Mouse (Mus musculus) stomach, embryonic 16.5 days (tissue): ENCODE measurements around the gene Cpm. TPM values are rescaled to one million over a fixed set of nuclear protein-coding genes. Genes with fewer than 3 reads are reported as not detected.
A peak's percentile ranks its signal among the peaks of the same experiment; 100 is the strongest.

Experiments used
- ATAC-seq: fragments of 200-750 bp; cut with Nextera tagmentation; 2 replicates; pipeline ENCODE4 v1.8.0; 2017; ENCODE audit warnings: moderate number of reproducible peaks, moderate TSS enrichment; ENCODE audit not compliant: insufficient read depth, low FRiP score
- H3K27ac ChIP-seq: fragments of 300-500 bp; sonication (generic); 2 replicates; pipeline ENCODE4 v1.5.1; 2014; ENCODE audit warnings: low read length
- H3K27me3 ChIP-seq: fragments of 300-500 bp; sonication (generic); 2 replicates; pipeline ENCODE4 v1.6.1; 2014; ENCODE audit warnings: low read length, control low read depth, mixed read lengths; ENCODE audit not compliant: control insufficient read depth, insufficient read depth
- H3K36me3 ChIP-seq: fragments of 300-500 bp; sonication (generic); 2 replicates; pipeline ENCODE4 v1.6.1; 2014; ENCODE audit warnings: low read length; ENCODE audit not compliant: control insufficient read depth, insufficient read depth
- H3K4me1 ChIP-seq: fragments of 300-500 bp; sonication (generic); 2 replicates; pipeline ENCODE4 v1.6.1; 2014; ENCODE audit warnings: low read length, control low read depth, mixed read lengths; ENCODE audit not compliant: control insufficient read depth, insufficient read depth
- H3K4me2 ChIP-seq: fragments of 300-500 bp; sonication (generic); 2 replicates; pipeline ENCODE4 v1.6.1; 2014; ENCODE audit warnings: low read depth, low read length, mixed read lengths
- H3K4me3 ChIP-seq: fragments of 300-500 bp; sonication (generic); replicated peaks from 2 replicates; pipeline ENCODE4 v1.5.1; 2014; ENCODE audit warnings: mild to moderate bottlenecking, low read length
- H3K9ac ChIP-seq: fragments of 300-500 bp; sonication (generic); 2 replicates; pipeline ENCODE4 v1.6.1; 2014; ENCODE audit warnings: low read length
- H3K9me3 ChIP-seq: fragments of 300-500 bp; sonication (generic); replicated peaks from 2 replicates; pipeline ENCODE4 v1.6.1; 2016; ENCODE audit warnings: low read length, control low read depth; ENCODE audit not compliant: control insufficient read depth
- WGBS: fragments of 180-500 bp; shearing (Covaris S2); extraction: QIAGEN DNeasy Blood & Tissue Kit; methylation state at CpG from one replicate; pipeline ENCODE4 v1.1.7; 2014; 5-methylcytosine and 5-hydroxymethylcytosine counted together
- polyA plus RNA-seq: library from polyadenylated mRNA; unstranded; fragments of >200 nt; fragmentation: Nextera tagmentation; extraction: Ambion mirVana; gene quantifications from 2 replicates; pipeline ENCODE4 v1.2.1, GENCODE M21; 2015

The Cpm gene
- polyA plus RNA-seq, 1 experiment from 2014 or later, result 74.0 TPM

DNA sequence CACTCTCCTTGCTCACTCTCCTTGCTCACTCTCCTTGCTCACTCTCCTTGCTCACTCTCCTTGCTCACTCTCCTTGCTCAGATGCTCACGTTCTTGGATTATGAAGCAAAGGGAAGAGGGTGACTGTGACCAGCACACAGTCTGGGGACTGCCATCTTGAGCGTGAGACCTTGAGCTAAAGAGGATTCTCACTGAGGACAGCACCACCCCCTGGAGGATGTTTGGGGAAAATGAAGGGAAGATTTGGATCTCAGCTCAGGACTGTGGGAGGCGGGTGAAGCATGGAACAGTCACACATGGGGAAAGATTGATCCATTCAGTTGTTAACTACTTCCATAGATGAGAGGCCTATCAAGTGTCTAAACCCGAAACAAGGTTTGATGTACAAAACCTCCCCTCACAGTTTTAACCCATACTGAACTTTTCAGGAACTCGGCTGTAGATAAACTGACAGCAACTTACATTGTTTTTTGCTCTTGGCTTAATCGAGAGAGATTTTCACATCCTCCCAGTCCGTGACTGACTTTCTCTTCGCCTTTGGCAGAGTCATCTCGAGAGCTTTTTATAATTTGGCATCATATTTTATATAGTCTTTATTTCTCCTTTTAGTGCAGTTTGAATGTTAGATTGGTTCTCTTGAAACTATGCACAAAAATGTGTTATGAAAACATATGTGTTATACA, 7.9 kb downstream of the Cpm start:
- Histone ChIP-seq H3K4me2 (no peak overlapping the region), H3K9me3 (no peaks in the 10 kb centered on the region), H3K27me3 (no peaks in the 10 kb centered on the region), H3K36me3 (peaks cover 7% of the 10 kb centered on the region), H3K4me3 (no peak overlapping the region), H3K4me1 (0 out of 2 replicates have a peak, but pooled peaks cover 4% of the 10 kb centered on the region), H3K9ac (no peak overlapping the region), H3K27ac (no peak overlapping the region)
- 68% methylated on average over 9 of the region's 9 CpGs for WGBS
- ATAC-seq, result no peak

DNA sequence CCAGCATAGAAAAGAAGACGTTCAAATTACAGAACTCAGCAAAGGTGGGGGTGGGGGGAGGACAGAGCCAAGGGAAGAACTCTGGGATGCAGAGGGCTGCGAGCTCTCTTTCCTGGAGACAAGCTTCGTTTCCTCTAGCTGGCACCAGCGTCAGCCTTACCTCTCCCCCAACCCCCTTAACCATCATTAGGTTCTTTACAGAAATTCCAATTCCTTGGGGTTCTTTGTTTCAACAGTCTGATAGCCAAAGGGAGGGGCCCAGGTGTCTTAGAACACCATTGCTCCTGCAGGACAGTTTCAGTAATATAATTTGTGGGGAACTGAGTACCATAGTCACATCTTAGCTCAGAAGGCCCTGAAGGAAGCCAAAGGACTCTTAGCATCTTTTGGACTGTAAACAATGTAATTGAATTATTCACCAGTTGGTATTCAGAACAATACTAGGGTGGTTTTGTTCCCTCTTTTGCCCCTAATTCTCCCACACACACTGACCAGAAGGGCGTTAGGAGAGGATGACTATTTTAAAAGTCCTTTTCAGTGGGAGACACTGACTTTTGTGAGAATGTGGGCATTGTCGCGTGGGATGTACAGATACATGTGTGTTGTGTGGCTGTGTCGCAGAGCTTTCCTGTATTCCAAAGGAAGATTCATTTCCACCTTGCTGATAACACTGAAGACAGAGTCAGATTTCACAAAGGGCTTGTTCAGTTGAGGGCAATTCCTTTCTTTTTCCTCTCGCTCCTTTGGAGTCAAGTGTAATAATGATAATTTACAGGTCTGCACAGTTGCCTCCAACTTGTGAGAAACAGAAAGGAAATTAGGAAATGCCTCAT, 8.7 kb downstream of the Cpm start:
- Histone ChIP-seq H3K27me3 (no peaks in the 10 kb centered on the region), H3K4me2 (no peak overlapping the region), H3K27ac (no peak overlapping the region), H3K4me1 (0 out of 2 replicates have a peak, but pooled peaks cover 4% of the 10 kb centered on the region), H3K4me3 (no peak overlapping the region), H3K36me3 (peaks cover 7% of the 10 kb centered on the region), H3K9me3 (no peaks in the 10 kb centered on the region), H3K9ac (no peak overlapping the region)
- WGBS, result 75% methylated on average over 9 of the region's 9 CpGs
- ATAC-seq, result no peak

DNA sequence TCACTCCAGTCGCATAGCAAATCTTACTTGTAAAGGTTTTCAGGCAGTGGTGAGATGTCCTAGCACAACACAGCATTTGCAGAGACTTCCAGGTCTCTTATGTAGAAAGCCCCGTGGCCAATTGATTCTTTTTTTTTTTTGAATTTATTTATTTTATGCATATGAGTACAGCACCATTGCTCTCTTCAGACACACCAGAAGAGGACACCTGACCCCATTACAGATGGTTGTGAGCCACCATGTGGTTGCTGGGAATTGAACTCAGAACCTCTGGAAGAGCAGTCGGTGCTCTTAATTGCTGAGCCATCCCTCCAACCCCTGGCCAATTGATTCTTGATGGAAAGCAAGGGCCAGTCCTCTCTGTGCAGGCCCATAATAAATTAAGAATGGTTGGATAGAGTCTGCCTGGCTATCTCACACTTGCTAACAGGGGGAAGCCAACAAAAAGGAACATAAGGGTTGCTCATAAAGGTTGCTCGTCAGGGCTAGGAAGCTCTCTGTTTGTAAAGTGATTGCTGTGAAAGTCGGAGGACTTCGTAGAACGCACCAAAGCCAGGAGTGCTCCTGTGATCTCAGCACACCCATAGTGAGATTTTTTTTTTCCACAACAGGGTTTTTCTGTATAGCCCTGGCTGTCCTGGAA, 9.4 kb downstream of the Cpm start:
- Histone ChIP-seq H3K36me3 (peaks cover 7% of the 10 kb centered on the region), H3K9ac (no peak overlapping the region), H3K9me3 (no peaks in the 10 kb centered on the region), H3K27ac (no peak overlapping the region), H3K27me3 (no peaks in the 10 kb centered on the region), H3K4me3 (no peak overlapping the region), H3K4me1 (0 out of 2 replicates have a peak, but pooled peaks cover 4% of the 10 kb centered on the region), H3K4me2 (no peak overlapping the region)
- no peak for ATAC-seq
- 88% methylated on average over 7 of the region's 7 CpGs for WGBS

DNA sequence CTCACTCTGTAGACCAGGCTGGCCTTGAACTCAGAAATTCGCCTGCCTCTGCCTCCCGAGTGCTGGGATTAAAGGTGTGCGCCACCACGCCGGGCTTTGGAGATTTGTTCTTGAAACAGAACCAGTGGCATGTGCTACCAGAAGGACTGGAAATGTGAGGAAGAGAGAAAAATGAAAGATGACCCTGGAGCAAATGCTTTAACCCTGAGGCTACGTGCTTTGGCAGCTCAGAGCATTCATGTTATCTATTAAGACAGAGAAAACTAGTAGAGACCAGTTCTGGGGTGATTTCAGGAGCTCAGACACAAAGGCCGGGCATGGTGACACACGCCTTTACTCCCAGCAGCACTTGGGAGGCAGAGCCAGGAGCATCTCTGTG, 9.9 kb downstream of the Cpm start:
- no peak for ATAC-seq
- WGBS, result 83% methylated on average over 8 of the region's 8 CpGs
- H3K9ac ChIP-seq, result no peak overlapping the region

DNA sequence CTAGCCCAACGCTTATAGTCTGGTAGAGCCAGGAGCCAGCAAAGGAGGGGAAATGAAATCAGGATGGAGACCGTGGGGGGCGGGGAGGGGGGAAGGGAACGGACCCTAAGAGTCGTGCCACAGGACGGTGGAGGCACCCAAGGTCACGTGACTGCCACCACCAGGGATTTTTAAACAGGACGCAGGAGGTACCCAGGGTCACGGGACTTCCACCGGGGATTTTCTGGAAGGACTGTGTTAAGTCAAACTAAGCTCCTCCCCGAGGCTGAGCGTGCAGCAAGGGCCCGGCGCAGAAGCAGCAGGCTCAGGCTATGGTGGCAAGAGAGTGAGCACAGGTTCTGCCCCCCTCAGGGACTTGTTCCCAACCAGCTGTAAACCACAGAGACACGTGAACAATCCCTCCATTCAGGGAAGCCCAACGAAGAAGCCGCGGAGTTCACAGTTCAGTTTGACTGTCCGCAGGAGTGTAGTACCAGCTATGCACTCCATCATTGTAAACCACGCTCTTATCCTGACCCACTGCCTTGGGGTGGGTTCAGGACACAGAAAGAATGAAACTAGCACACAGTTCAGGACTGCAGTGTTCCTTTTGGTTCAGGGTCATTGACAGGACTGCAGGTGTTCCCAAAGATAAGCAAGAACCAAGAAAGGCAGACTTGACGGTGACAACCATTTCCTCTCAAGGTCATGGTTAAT, 10.7 kb downstream of the Cpm start:
- H3K4me1 ChIP-seq, result peaks cover 7% of the 10 kb centered on the region; the same call in 1 of the 2 replicates
- H3K36me3 ChIP-seq, result 0 out of 2 replicates have a peak, but pooled peaks cover 2% of the 10 kb centered on the region
- WGBS, result 59% methylated on average over 21 of the region's 21 CpGs
- ATAC-seq, result peak; percentile 25; the same call in 1 of the 2 replicates
- H3K27me3 ChIP-seq, result no peaks in the 10 kb centered on the region
- H3K9ac ChIP-seq, result no peak overlapping the region
- H3K4me2 ChIP-seq, result peak overlapping the region; percentile 16; the same call in 1 of the 2 replicates
- H3K4me3 ChIP-seq, result no peak overlapping the region
- no peaks in the 10 kb centered on the region for H3K9me3 ChIP-seq
- no peak overlapping the region for H3K27ac ChIP-seq

More for the DNA sequence above, 9.9 kb downstream of the Cpm start:
- Histone ChIP-seq H3K4me3 (no peak overlapping the region), H3K36me3 (0 out of 2 replicates have a peak, but pooled peaks cover 2% of the 10 kb centered on the region), H3K27ac (no peak overlapping the region), H3K4me1 (0 out of 2 replicates have a peak, but pooled peaks cover 4% of the 10 kb centered on the region), H3K27me3 (no peaks in the 10 kb centered on the region), H3K9me3 (no peaks in the 10 kb centered on the region), H3K4me2 (no peak overlapping the region)

DNA sequence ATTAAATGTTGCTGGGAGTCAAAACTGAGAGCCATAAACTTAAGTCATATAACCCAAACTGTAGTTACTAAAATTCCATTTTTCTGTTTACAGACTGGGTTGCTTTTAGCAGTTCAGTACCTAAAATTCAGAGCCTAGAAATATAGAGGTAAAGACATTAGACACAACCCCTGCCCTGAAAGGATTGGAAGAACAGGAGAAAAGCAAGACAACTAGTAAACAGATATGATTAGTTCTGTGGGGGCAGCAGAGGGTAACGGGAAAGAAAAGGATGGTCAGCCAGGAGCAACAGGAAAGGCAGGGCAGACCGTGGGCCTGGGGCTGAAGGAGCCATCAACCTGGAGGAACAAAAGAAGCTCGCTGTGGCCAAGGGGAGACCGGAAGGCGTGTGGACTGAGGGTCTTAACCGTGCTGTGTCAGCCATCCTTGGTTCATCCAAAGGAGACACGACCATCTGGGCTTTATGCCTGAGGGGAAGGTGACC, 11.3 kb downstream of the Cpm start:
- no peak overlapping the region for H3K27ac ChIP-seq
- no peak overlapping the region for H3K9ac ChIP-seq
- no peaks in the 10 kb centered on the region for H3K36me3 ChIP-seq
- no peaks in the 10 kb centered on the region for H3K27me3 ChIP-seq
- no peak for ATAC-seq
- no peak overlapping the region for H3K4me3 ChIP-seq
- H3K4me2 ChIP-seq, result no peak overlapping the region
- H3K4me1 ChIP-seq, result peaks cover 7% of the 10 kb centered on the region; the same call in 1 of the 2 replicates
- no peaks in the 10 kb centered on the region for H3K9me3 ChIP-seq
- WGBS, result 81% methylated on average over 7 of the region's 7 CpGs

DNA sequence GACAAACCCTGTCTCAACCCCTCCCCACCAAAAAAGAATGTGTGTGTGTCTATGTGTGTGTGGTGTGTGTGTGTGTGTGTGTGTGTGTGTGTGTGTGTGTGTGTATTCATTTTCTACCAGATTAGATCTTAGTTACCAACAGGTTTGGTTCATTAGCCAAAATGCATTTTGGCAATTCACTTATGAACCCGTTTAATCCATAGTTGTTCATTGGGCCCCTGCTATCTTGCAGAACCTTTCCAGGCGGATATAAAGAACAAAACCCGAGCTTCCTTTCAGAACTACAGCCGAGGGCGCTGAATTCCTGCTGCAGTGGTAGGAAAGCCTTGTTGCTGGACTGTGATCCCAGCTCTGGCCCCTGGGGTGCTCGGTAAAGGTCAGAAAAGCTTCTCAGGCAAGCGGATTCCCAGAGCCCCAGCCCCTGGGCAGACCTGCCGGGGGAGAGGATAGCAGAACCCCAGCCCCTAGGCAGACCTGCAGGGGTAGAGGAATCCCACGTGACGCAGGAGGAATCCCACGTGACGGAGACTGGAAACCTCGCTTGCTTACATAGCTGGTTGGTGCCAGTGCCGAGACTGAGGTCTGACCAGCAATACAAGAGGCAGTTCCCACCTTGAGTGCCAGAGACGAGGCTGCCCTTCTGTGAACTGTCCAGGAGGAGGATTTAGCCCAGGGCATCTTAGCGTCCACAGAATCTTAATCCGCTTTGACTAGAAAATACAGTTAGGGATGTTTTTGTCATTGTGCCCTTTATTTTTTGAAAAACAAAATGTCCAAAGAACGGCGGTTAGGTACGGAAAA, 12.3 kb downstream of the Cpm start:
- WGBS, result 66% methylated on average over 20 of the region's 20 CpGs
- Histone ChIP-seq H3K27me3 (no peaks in the 10 kb centered on the region), H3K27ac (no peak overlapping the region), H3K4me2 (no peak overlapping the region), H3K36me3 (no peaks in the 10 kb centered on the region), H3K9me3 (no peaks in the 10 kb centered on the region), H3K4me3 (no peak overlapping the region), H3K9ac (no peak overlapping the region), H3K4me1 (peaks cover 7% of the 10 kb centered on the region; the same call in 1 of the 2 replicates)
- no peak for ATAC-seq

DNA sequence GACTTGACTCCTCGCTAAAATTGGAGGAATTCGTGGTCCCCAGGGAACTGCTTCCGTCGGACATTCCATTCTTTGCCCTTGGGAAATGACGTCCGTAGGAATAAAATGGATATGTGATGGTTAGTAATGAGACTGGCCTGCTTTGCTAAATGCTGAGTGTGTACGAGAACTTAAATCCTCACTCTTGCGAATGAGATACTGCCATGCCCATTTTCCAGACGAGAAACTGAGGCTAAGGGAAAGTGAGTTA, 12.8 kb downstream of the Cpm start:
- Histone ChIP-seq H3K4me3 (no peak overlapping the region), H3K27me3 (no peaks in the 10 kb centered on the region), H3K36me3 (no peaks in the 10 kb centered on the region), H3K9me3 (no peaks in the 10 kb centered on the region), H3K4me2 (no peak overlapping the region), H3K9ac (no peak overlapping the region), H3K4me1 (peaks cover 7% of the 10 kb centered on the region; the same call in 1 of the 2 replicates), H3K27ac (no peak overlapping the region)
- 85% methylated on average over 9 of the region's 9 CpGs for WGBS
- ATAC-seq, result no peak
